Mouse (Mus musculus): ENCODE measurements around the gene Ifi35.

Gene Ifi35

GRCm38 (mm10) chr11:101448274-101448746 is at the start of gene Ifi35:
Gene Ifi35, plus strand, starts transcription at chr11:101448407.
- no peaks in the 10 kb centered on the region for H3K27me3 ChIP-seq (ENCODE audit: control insufficient read depth, insufficient read depth, low read length, poor library complexity, severe bottlenecking)
- H3K36me3 ChIP-seq (ENCODE audit: control insufficient read depth, insufficient read depth, low read length, poor library complexity, severe bottlenecking), result peaks cover 6% of the 10 kb centered on the region
- peak; percentile 82 for DNase-seq (ENCODE audit: low read depth, low spot score)

- peak; percentile 32 for DNase-seq (ENCODE audit: low read depth, low spot score)
- Histone ChIP-seq H3K36me3 (ENCODE audit: control insufficient read depth, insufficient read depth, low read length, poor library complexity, severe bottlenecking) (no peaks in the 10 kb centered on the region; the same call in 1 of the 2 replicates), H3K27me3 (ENCODE audit: control insufficient read depth, insufficient read depth, low read length, poor library complexity, severe bottlenecking) (no peaks in the 10 kb centered on the region)
Measured at GRCm38 (mm10) chr11:101415306-101415705, 32.9 kb upstream of the Ifi35 start.

GRCm38 (mm10) chr11:101416433-101417100 is 31.6 kb upstream of the Ifi35 start:
- Histone ChIP-seq H3K36me3 (ENCODE audit: control insufficient read depth, insufficient read depth, low read length, poor library complexity, severe bottlenecking) (no peaks in the 10 kb centered on the region), H3K27me3 (ENCODE audit: control insufficient read depth, insufficient read depth, low read length, poor library complexity, severe bottlenecking) (no peaks in the 10 kb centered on the region)
- DNase-seq (ENCODE audit: low read depth, low spot score), result peak; percentile 26

- no peaks in the 10 kb centered on the region for H3K27me3 ChIP-seq (ENCODE audit: control insufficient read depth, insufficient read depth, low read length, poor library complexity, severe bottlenecking)
- H3K36me3 ChIP-seq (ENCODE audit: control insufficient read depth, insufficient read depth, low read length, poor library complexity, severe bottlenecking), result no peaks in the 10 kb centered on the region
- DNase-seq (ENCODE audit: low read depth, low spot score), result peak; percentile 87
Measured at GRCm38 (mm10) chr11:101417101-101417855, 30.9 kb upstream of the Ifi35 start, which contains the start of gene Aarsd1. Gene Aarsd1, minus strand, starts transcription at chr11:101417615.

GRCm38 (mm10) chr11:101418991-101419390 is 29.2 kb upstream of the Ifi35 start:
- H3K27me3 ChIP-seq (ENCODE audit: control insufficient read depth, insufficient read depth, low read length, poor library complexity, severe bottlenecking), result no peaks in the 10 kb centered on the region
- no peak for DNase-seq (ENCODE audit: low read depth, low spot score)
- H3K36me3 ChIP-seq (ENCODE audit: control insufficient read depth, insufficient read depth, low read length, poor library complexity, severe bottlenecking), result no peaks in the 10 kb centered on the region

- Histone ChIP-seq H3K27me3 (ENCODE audit: control insufficient read depth, insufficient read depth, low read length, poor library complexity, severe bottlenecking) (no peaks in the 10 kb centered on the region), H3K36me3 (ENCODE audit: control insufficient read depth, insufficient read depth, low read length, poor library complexity, severe bottlenecking) (no peaks in the 10 kb centered on the region)
- peak; percentile 28 for DNase-seq (ENCODE audit: low read depth, low spot score)
Measured at GRCm38 (mm10) chr11:101419610-101420009, 28.6 kb upstream of the Ifi35 start.

- H3K36me3 ChIP-seq (ENCODE audit: control insufficient read depth, insufficient read depth, low read length, poor library complexity, severe bottlenecking), result no peaks in the 10 kb centered on the region
- H3K27me3 ChIP-seq (ENCODE audit: control insufficient read depth, insufficient read depth, low read length, poor library complexity, severe bottlenecking), result no peaks in the 10 kb centered on the region
- DNase-seq (ENCODE audit: low read depth, low spot score), result no peak
Measured at GRCm38 (mm10) chr11:101420148-101420547, 28.1 kb upstream of the Ifi35 start.

- H3K27me3 ChIP-seq (ENCODE audit: control insufficient read depth, insufficient read depth, low read length, poor library complexity, severe bottlenecking), result no peaks in the 10 kb centered on the region
- DNase-seq (ENCODE audit: low read depth, low spot score), result peak; percentile 15
- H3K36me3 ChIP-seq (ENCODE audit: control insufficient read depth, insufficient read depth, low read length, poor library complexity, severe bottlenecking), result 0 out of 2 replicates have a peak, but pooled peaks cover 2% of the 10 kb centered on the region
Measured at GRCm38 (mm10) chr11:101424105-101424851, 23.9 kb upstream of the Ifi35 start, which contains the start of gene Gm27029. Gene Gm27029, minus strand, starts transcription at chr11:101424796.

GRCm38 (mm10) chr11:101424925-101425813 is 23.0 kb upstream of the Ifi35 start, which contains the start of the genes Rundc1 and Ptges3l:
Gene Rundc1, plus strand, starts transcription at chr11:101425085.
Gene Ptges3l, minus strand, starts transcription at chr11:101425333.
- DNase-seq (ENCODE audit: low read depth, low spot score), result peak; percentile 98
- H3K27me3 ChIP-seq (ENCODE audit: control insufficient read depth, insufficient read depth, low read length, poor library complexity, severe bottlenecking), result no peaks in the 10 kb centered on the region
- peaks cover 4% of the 10 kb centered on the region; the same call in 1 of the 2 replicates for H3K36me3 ChIP-seq (ENCODE audit: control insufficient read depth, insufficient read depth, low read length, poor library complexity, severe bottlenecking)

GRCm38 (mm10) chr11:101426165-101426564 is 22.0 kb upstream of the Ifi35 start:
- peaks cover 4% of the 10 kb centered on the region for H3K36me3 ChIP-seq (ENCODE audit: control insufficient read depth, insufficient read depth, low read length, poor library complexity, severe bottlenecking)
- H3K27me3 ChIP-seq (ENCODE audit: control insufficient read depth, insufficient read depth, low read length, poor library complexity, severe bottlenecking), result no peaks in the 10 kb centered on the region
- DNase-seq (ENCODE audit: low read depth, low spot score), result no peak

- DNase-seq (ENCODE audit: low read depth, low spot score), result no peak
- Histone ChIP-seq H3K27me3 (ENCODE audit: control insufficient read depth, insufficient read depth, low read length, poor library complexity, severe bottlenecking) (no peaks in the 10 kb centered on the region), H3K36me3 (ENCODE audit: control insufficient read depth, insufficient read depth, low read length, poor library complexity, severe bottlenecking) (peaks cover 4% of the 10 kb centered on the region)
Measured at GRCm38 (mm10) chr11:101431327-101431726, 16.9 kb upstream of the Ifi35 start.

- no peak for DNase-seq (ENCODE audit: low read depth, low spot score)
- H3K36me3 ChIP-seq (ENCODE audit: control insufficient read depth, insufficient read depth, low read length, poor library complexity, severe bottlenecking), result peaks cover 4% of the 10 kb centered on the region
- H3K27me3 ChIP-seq (ENCODE audit: control insufficient read depth, insufficient read depth, low read length, poor library complexity, severe bottlenecking), result no peaks in the 10 kb centered on the region
Measured at GRCm38 (mm10) chr11:101433396-101433795, 14.8 kb upstream of the Ifi35 start.

- DNase-seq (ENCODE audit: low read depth, low spot score), result no peak
- Histone ChIP-seq H3K36me3 (ENCODE audit: control insufficient read depth, insufficient read depth, low read length, poor library complexity, severe bottlenecking) (no peaks in the 10 kb centered on the region; the same call in 1 of the 2 replicates), H3K27me3 (ENCODE audit: control insufficient read depth, insufficient read depth, low read length, poor library complexity, severe bottlenecking) (no peaks in the 10 kb centered on the region)
Measured at GRCm38 (mm10) chr11:101435831-101436230, 12.4 kb upstream of the Ifi35 start.

- Histone ChIP-seq H3K27me3 (ENCODE audit: control insufficient read depth, insufficient read depth, low read length, poor library complexity, severe bottlenecking) (no peaks in the 10 kb centered on the region), H3K36me3 (ENCODE audit: control insufficient read depth, insufficient read depth, low read length, poor library complexity, severe bottlenecking) (no peaks in the 10 kb centered on the region; the same call in 1 of the 2 replicates)
- no peak for DNase-seq (ENCODE audit: low read depth, low spot score)
Measured at GRCm38 (mm10) chr11:101436916-101437315, 11.3 kb upstream of the Ifi35 start.

Measured in splenic B cell, adult 2 months (primary cell).